Mouse (Mus musculus): ENCODE data around the gene Gpr153. TPM values are rescaled to one million over a fixed set of nuclear protein-coding genes. Genes with fewer than 3 reads are reported as not detected.

Gpr153 gene
- polyA plus RNA-seq, 1 experiment from 2014 or later: 11.2 TPM

DNA sequence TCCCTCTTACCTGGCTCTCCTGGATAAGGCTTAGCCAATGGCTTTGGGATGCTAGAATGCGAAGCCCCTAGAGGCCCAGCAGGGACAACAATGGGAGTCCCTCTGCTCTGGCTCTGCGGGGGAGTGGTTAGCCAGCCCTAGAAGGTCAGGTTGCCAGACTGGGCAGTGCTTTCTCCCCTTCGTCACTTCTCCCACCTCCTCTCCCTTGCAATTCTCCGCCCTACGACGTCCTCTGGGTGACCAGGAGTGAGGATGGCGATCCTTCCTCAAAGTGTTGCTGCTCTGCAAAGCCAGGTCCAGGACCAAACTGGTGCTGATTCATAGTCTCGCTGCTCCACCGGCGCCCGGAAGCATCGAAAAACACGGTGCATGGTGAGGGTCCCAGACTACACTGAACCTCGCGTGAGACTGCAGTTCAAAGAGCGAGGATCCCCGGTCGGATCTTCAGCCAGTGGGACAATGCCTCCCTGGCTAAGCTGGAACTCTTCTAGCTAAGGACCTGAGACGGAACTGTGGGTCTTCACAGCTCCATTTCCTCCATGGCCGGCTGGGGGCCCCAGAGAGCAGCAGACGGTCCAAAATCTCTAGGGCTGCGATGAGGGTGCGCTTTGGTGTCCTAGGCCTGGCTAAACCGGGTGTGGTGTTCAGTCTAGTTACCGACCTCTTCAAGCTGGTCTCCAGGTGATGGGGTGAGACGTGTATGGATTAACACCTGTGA lies 44.6 kb downstream of the Gpr153 start, which contains the start of gene Rnf207:
Gene Rnf207, minus strand, starts transcription at position 477 of the 718 bp plus-strand sequence.
- ATAC-seq (replicated peaks; ENCODE audit: insufficient number of reproducible peaks, insufficient read depth, low FRiP score, low read depth): peak; percentile 65
- peaks cover 37% of the 10 kb centered on the region for H3K27me3 ChIP-seq
- WGBS: 3% methylated on average over 26 of the region's 26 CpGs

GRCm38 (mm10) chr4:152321464-152321863 lies 47.4 kb downstream of the Gpr153 start:
- no peak overlapping the region for H3K4me3 ChIP-seq
- no peak for ATAC-seq (replicated peaks; ENCODE audit: insufficient number of reproducible peaks, insufficient read depth, low FRiP score, low read depth)
- H3K9ac ChIP-seq: no peak overlapping the region
- H3K27ac ChIP-seq: no peak overlapping the region
- H3K9me3 ChIP-seq (replicated peaks): no peaks in the 10 kb centered on the region
- H3K27me3 ChIP-seq: peaks cover 11% of the 10 kb centered on the region; the same call in 1 of the 2 replicates
- 53% methylated on average over 5 of the region's 5 CpGs for WGBS
- peaks cover 19% of the 10 kb centered on the region for H3K4me1 ChIP-seq (replicated peaks)
- no peaks in the 10 kb centered on the region for H3K36me3 ChIP-seq
- no peak overlapping the region for H3K4me2 ChIP-seq

More for the DNA sequence above, 44.6 kb downstream of the Gpr153 start, which contains the start of gene Rnf207:
- peak within 1 kb of the TSS; percentile 52 for H3K4me3 ChIP-seq
- H3K9me3 ChIP-seq (replicated peaks): no peaks in the 10 kb centered on the region
- H3K27ac ChIP-seq: peak within 1 kb of the TSS; percentile 97
- no peaks in the 10 kb centered on the region for H3K36me3 ChIP-seq
- H3K4me1 ChIP-seq (replicated peaks): peaks cover 38% of the 10 kb centered on the region
- H3K9ac ChIP-seq: peak within 1 kb of the TSS; percentile 61
- peak within 1 kb of the TSS; percentile 69 for H3K4me2 ChIP-seq

- H3K27ac ChIP-seq: no peak overlapping the region
- no peaks in the 10 kb centered on the region for H3K27me3 ChIP-seq
- H3K4me3 ChIP-seq: peak overlapping the region; percentile 78
- ATAC-seq (replicated peaks; ENCODE audit: insufficient number of reproducible peaks, insufficient read depth, low FRiP score, low read depth): no peak; the same call in 1 of the 2 replicates
- peak overlapping the region; percentile 53 for H3K4me2 ChIP-seq
- 44% methylated on average over 16 of the region's 16 CpGs for WGBS
- no peaks in the 10 kb centered on the region for H3K9me3 ChIP-seq (replicated peaks)
- peaks cover 12% of the 10 kb centered on the region for H3K4me1 ChIP-seq (replicated peaks)
- no peak overlapping the region for H3K9ac ChIP-seq
- H3K36me3 ChIP-seq: peaks cover 22% of the 10 kb centered on the region
Measured at GRCm38 (mm10) chr4:152324641-152325562, 50.9 kb downstream of the Gpr153 start.

GRCm38 (mm10) chr4:152325574-152326411 lies 51.8 kb downstream of the Gpr153 start, which contains the start of gene Rpl22:
TSS of gene Rpl22 (plus strand) at chr4:152325742.
- H3K36me3 ChIP-seq: peaks cover 31% of the 10 kb centered on the region
- ATAC-seq (replicated peaks; ENCODE audit: insufficient number of reproducible peaks, insufficient read depth, low FRiP score, low read depth): peak; percentile 95
- WGBS: under 1% methylated on average over 70 of the region's 70 CpGs
- peak within 1 kb of the TSS; percentile 58 for H3K27ac ChIP-seq
- no peaks in the 10 kb centered on the region for H3K27me3 ChIP-seq
- H3K9ac ChIP-seq: peak within 1 kb of the TSS; percentile 92
- peak within 1 kb of the TSS; percentile 78 for H3K4me2 ChIP-seq
- peaks cover 12% of the 10 kb centered on the region for H3K4me1 ChIP-seq (replicated peaks)
- H3K4me3 ChIP-seq: peak within 1 kb of the TSS; percentile 78
- H3K9me3 ChIP-seq (replicated peaks): no peaks in the 10 kb centered on the region

- Histone ChIP-seq H3K4me1 (replicated peaks) (peaks cover 12% of the 10 kb centered on the region), H3K4me2 (peak overlapping the region; percentile 78), H3K9ac (peak overlapping the region; percentile 92), H3K27me3 (no peaks in the 10 kb centered on the region), H3K9me3 (replicated peaks) (no peaks in the 10 kb centered on the region), H3K36me3 (peaks cover 37% of the 10 kb centered on the region), H3K27ac (no peak overlapping the region), H3K4me3 (peak overlapping the region; percentile 78)
- WGBS: 1% methylated on average over 11 of the region's 11 CpGs
- ATAC-seq (replicated peaks; ENCODE audit: insufficient number of reproducible peaks, insufficient read depth, low FRiP score, low read depth): no peak
Measured at GRCm38 (mm10) chr4:152326543-152326942, 52.5 kb downstream of the Gpr153 start.

DNA sequence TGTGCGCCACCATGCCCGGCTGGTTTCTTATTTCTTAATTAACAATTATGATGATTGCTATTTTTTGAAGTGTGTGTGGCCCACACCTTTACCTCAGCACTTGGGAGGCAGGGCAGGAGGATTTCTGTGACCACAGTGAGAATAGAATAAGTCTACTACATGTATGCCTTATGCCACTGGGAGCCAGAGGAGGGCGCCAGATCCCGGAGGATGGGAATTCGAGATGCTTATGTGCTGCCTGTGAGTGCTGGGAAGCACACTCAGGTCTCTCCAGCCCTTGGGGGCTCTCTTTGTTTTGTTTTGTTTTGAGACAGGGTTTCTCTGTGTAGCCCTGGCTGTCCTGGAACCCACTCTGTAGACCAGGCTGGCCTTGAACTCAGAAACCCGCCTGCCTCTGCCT lies 54.7 kb downstream of the Gpr153 start:
- 72% methylated on average over 6 of the region's 6 CpGs for WGBS
- Histone ChIP-seq H3K9me3 (replicated peaks) (no peaks in the 10 kb centered on the region), H3K27ac (no peak overlapping the region), H3K36me3 (peaks cover 54% of the 10 kb centered on the region), H3K9ac (no peak overlapping the region), H3K4me3 (no peak overlapping the region), H3K4me1 (replicated peaks) (peaks cover 12% of the 10 kb centered on the region), H3K4me2 (no peak overlapping the region), H3K27me3 (no peaks in the 10 kb centered on the region)
- ATAC-seq (replicated peaks; ENCODE audit: insufficient number of reproducible peaks, insufficient read depth, low FRiP score, low read depth): no peak

- WGBS: 30% methylated on average over 2 of the region's 2 CpGs
- Histone ChIP-seq H3K27me3 (peaks cover 16% of the 10 kb centered on the region), H3K4me2 (no peak overlapping the region), H3K27ac (no peak overlapping the region), H3K9ac (no peak overlapping the region), H3K36me3 (peaks cover 58% of the 10 kb centered on the region), H3K4me1 (replicated peaks) (no peaks in the 10 kb centered on the region), H3K4me3 (no peak overlapping the region), H3K9me3 (replicated peaks) (no peaks in the 10 kb centered on the region)
- ATAC-seq (replicated peaks; ENCODE audit: insufficient number of reproducible peaks, insufficient read depth, low FRiP score, low read depth): peak; percentile 37
Measured at GRCm38 (mm10) chr4:152332952-152333351, 58.9 kb downstream of the Gpr153 start.

DNA sequence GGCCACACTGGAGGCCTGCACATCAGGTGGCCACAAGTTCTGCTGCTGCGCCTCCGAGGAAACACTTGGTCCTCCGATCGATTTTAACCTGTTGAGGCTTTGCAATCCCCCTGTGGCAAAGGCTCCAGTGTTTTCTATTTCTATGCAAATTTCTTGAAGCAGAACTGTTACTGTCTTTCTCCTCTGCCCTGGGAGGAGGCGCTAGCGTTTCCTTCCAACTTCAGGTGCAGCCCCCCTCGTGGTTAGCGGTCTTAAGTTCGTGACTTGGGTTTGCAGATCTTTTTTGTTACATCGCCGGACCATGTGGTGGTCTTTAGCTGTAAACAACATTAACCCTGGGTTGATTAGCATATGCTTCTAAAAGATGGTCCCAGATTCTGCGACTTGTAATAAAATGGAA lies 59.6 kb downstream of the Gpr153 start:
- H3K9ac ChIP-seq: no peak overlapping the region
- ATAC-seq (replicated peaks; ENCODE audit: insufficient number of reproducible peaks, insufficient read depth, low FRiP score, low read depth): no peak
- H3K9me3 ChIP-seq (replicated peaks): no peaks in the 10 kb centered on the region
- peaks cover 22% of the 10 kb centered on the region for H3K27me3 ChIP-seq
- H3K27ac ChIP-seq: no peak overlapping the region
- H3K4me1 ChIP-seq (replicated peaks): peaks cover 5% of the 10 kb centered on the region
- no peak overlapping the region for H3K4me2 ChIP-seq
- WGBS: 91% methylated on average over 12 of the region's 12 CpGs
- H3K36me3 ChIP-seq: peaks cover 53% of the 10 kb centered on the region
- H3K4me3 ChIP-seq: no peak overlapping the region

Measured in heart, embryonic 15.5 days (tissue).